In genomic region chr4:87984091-87984490, GRCm38 (mm10) we compare ENCODE assay signal across 12 mouse cellular contexts. TPM values are rescaled to one million over a fixed set of nuclear protein-coding genes. Genes with fewer than 3 reads are reported as not detected.
A peak's percentile ranks its signal among the peaks of the same experiment; 100 is the strongest.
DNase-seq lines count a peak whose midpoint lies in the region; ATAC-seq and TF ChIP-seq lines count a peak whose summit lies in the region.
"Had no signal": no experiment of that assay in that cellular context is flagged by ENCODE, and none has a peak within 500 bp of the region (broad histone marks: within the 10 kb centered on the region; RNA-seq: fewer than 3 reads in every experiment).

No protein-coding gene starts in this region.

- H3K4me1 ChIP-seq in heart, embryonic 16.5 days (ENCODE audit: control insufficient read depth, insufficient read depth, low read length), result peaks cover 27% of the 10 kb centered on the region
- H3K4me1 ChIP-seq in heart, embryonic 12.5 days (replicated peaks), result peaks cover 46% of the 10 kb centered on the region
- peaks cover 29% of the 10 kb centered on the region for H3K4me1 ChIP-seq in lung, embryonic 14.5 days (ENCODE audit: insufficient read depth)
- peaks cover 27% of the 10 kb centered on the region for H3K4me1 ChIP-seq in stomach, embryonic 16.5 days (ENCODE audit: control insufficient read depth, insufficient read depth, low read length)

- WGBS in heart, embryonic 16.5 days, result 70% methylated on average over 5 of the region's 5 CpGs
- WGBS in heart, embryonic 12.5 days, result 75% methylated on average over 5 of the region's 5 CpGs
- WGBS in lung, embryonic 14.5 days, result 30% methylated on average over 5 of the region's 5 CpGs
- 47% methylated on average over 5 of the region's 5 CpGs for WGBS in stomach, embryonic 16.5 days

- no peak for ATAC-seq in heart, embryonic 16.5 days (replicated peaks; ENCODE audit: extremely low read depth, insufficient read depth, low FRiP score)
- no peak for ATAC-seq in heart, embryonic 12.5 days (ENCODE audit: insufficient number of reproducible peaks, low FRiP score)
- no peak for ATAC-seq in lung, embryonic 14.5 days (ENCODE audit: insufficient read depth)
- ATAC-seq in stomach, embryonic 16.5 days (ENCODE audit: insufficient read depth, low FRiP score), result no peak

- H3K36me3 ChIP-seq in heart, embryonic 16.5 days (ENCODE audit: control insufficient read depth, insufficient read depth), result no peaks in the 10 kb centered on the region
- no peaks in the 10 kb centered on the region for H3K36me3 ChIP-seq in heart, embryonic 12.5 days
- no peaks in the 10 kb centered on the region for H3K36me3 ChIP-seq in lung, embryonic 14.5 days (ENCODE audit: insufficient read depth)
- no peaks in the 10 kb centered on the region for H3K36me3 ChIP-seq in stomach, embryonic 16.5 days (ENCODE audit: control insufficient read depth, insufficient read depth, low read length)
- H3K36me3 ChIP-seq: heart, embryonic 15.5 days; hindbrain, embryonic 15.5 days had no signal

- no peak overlapping the region for H3K4me3 ChIP-seq in heart, embryonic 16.5 days (ENCODE audit: low read length)
- no peak overlapping the region for H3K4me3 ChIP-seq in heart, embryonic 12.5 days
- H3K4me3 ChIP-seq in lung, embryonic 14.5 days (ENCODE audit: low read depth, low read length), result no peak overlapping the region
- no peak overlapping the region for H3K4me3 ChIP-seq in stomach, embryonic 16.5 days (replicated peaks; ENCODE audit: low read length)
- H3K4me3 ChIP-seq: heart, embryonic 15.5 days; hindbrain, embryonic 15.5 days had no signal

- TF ChIP-seq CTCF in lung, embryonic 14.5 days (IDR thresholded peaks at IDR 0.05; ENCODE audit: low read depth), result no peak

- H3K9ac ChIP-seq in heart, embryonic 16.5 days (ENCODE audit: low read length), result no peak overlapping the region
- no peak overlapping the region for H3K9ac ChIP-seq in heart, embryonic 12.5 days
- no peak overlapping the region for H3K9ac ChIP-seq in lung, embryonic 14.5 days
- H3K9ac ChIP-seq in stomach, embryonic 16.5 days (ENCODE audit: low read length), result no peak overlapping the region
- H3K9ac ChIP-seq: heart, embryonic 15.5 days; hindbrain, embryonic 15.5 days had no signal

- no peak for DNase-seq in lung, embryonic 14.5 days
- no peak for DNase-seq in lung, postnatal 25 days (ENCODE audit: low spot score)
- peak; percentile 37 for DNase-seq in Muller cell, postnatal 12 days (ENCODE audit: inconsistent ontology term)
- DNase-seq in frontal cortex, postnatal 14 days (ENCODE audit: low spot score in 2 of 2), result no peak
- DNase-seq: cerebellum, postnatal 10 days; gastrocnemius, postnatal 14 days had no signal

- H3K27me3 ChIP-seq in heart, embryonic 16.5 days (ENCODE audit: control insufficient read depth, insufficient read depth, low read length), result no peaks in the 10 kb centered on the region
- H3K27me3 ChIP-seq in heart, embryonic 12.5 days (replicated peaks), result no peaks in the 10 kb centered on the region
- no peaks in the 10 kb centered on the region for H3K27me3 ChIP-seq in lung, embryonic 14.5 days (ENCODE audit: insufficient read depth, low read length)
- no peaks in the 10 kb centered on the region for H3K27me3 ChIP-seq in stomach, embryonic 16.5 days (ENCODE audit: control insufficient read depth, insufficient read depth, low read length)
- H3K27me3 ChIP-seq: CH12.LX; heart, embryonic 15.5 days; hindbrain, embryonic 15.5 days had no signal

- peak overlapping the region; percentile 21; the same call in 1 of the 2 replicates for H3K4me2 ChIP-seq in heart, embryonic 16.5 days (ENCODE audit: low read depth, low read length)
- H3K4me2 ChIP-seq in heart, embryonic 12.5 days, result no peak overlapping the region
- 0 out of 2 replicates have a peak overlapping the region, but pooled peaks have one; percentile 8 for H3K4me2 ChIP-seq in lung, embryonic 14.5 days
- peak overlapping the region; percentile 23; the same call in 1 of the 2 replicates for H3K4me2 ChIP-seq in stomach, embryonic 16.5 days (ENCODE audit: low read depth, low read length)
- H3K4me2 ChIP-seq: hindbrain, embryonic 15.5 days had no signal

- no peak overlapping the region for H3K27ac ChIP-seq in heart, embryonic 16.5 days (ENCODE audit: low read length)
- H3K27ac ChIP-seq in heart, embryonic 12.5 days (ENCODE audit: poor library complexity, severe bottlenecking), result no peak overlapping the region
- 0 out of 2 replicates have a peak overlapping the region, but pooled peaks have one; percentile 69 for H3K27ac ChIP-seq in lung, embryonic 14.5 days (ENCODE audit: low read depth)
- peak overlapping the region; percentile 76 for H3K27ac ChIP-seq in stomach, embryonic 16.5 days (ENCODE audit: low read length)
- H3K27ac ChIP-seq: heart, embryonic 15.5 days; hindbrain, embryonic 15.5 days had no signal

- no peaks in the 10 kb centered on the region for H3K9me3 ChIP-seq in heart, embryonic 16.5 days (replicated peaks; ENCODE audit: control insufficient read depth, low read length)
- H3K9me3 ChIP-seq in heart, embryonic 12.5 days (replicated peaks), result no peaks in the 10 kb centered on the region
- H3K9me3 ChIP-seq in lung, embryonic 14.5 days (ENCODE audit: low read depth, low read length), result no peaks in the 10 kb centered on the region
- H3K9me3 ChIP-seq in stomach, embryonic 16.5 days (replicated peaks; ENCODE audit: control insufficient read depth, low read length), result no peaks in the 10 kb centered on the region
- H3K9me3 ChIP-seq: heart, embryonic 15.5 days; hindbrain, embryonic 15.5 days had no signal

RNA-seq across cellular contexts. Expression of gene Mllt3, which starts 49.1 kb away (rescaled TPM):
- 23.2 and 26.5 TPM in 2 replicates for polyA plus RNA-seq in heart, embryonic 16.5 days (2015; fragmentation: Nextera tagmentation; extraction: Ambion mirVana)
- 54.3 and 57.6 TPM in 2 replicates for polyA plus RNA-seq in heart, embryonic 12.5 days (2016; fragmentation: Nextera tagmentation; extraction: Ambion mirVana)
- polyA plus RNA-seq in lung, embryonic 14.5 days (2014; fragmentation: Nextera tagmentation; extraction: Ambion mirVana), result 43.6 and 44.1 TPM in 2 replicates
- polyA plus RNA-seq in stomach, embryonic 16.5 days (2015; fragmentation: Nextera tagmentation; extraction: Ambion mirVana), result 33.0 and 41.5 TPM in 2 replicates

Comparison
In these comparisons a context has a peak if more than half of its experiments do, and no peak if none do; other contexts are left out.
1. H3K27ac ChIP-seq: peak in lung, embryonic 14.5 days (single experiment) and stomach, embryonic 16.5 days (single experiment); none in heart, embryonic 16.5 days (single experiment) and heart, embryonic 12.5 days (single experiment).